Mouse (Mus musculus) midbrain, embryonic 15.5 days (tissue): ENCODE data around the gene Hist2h2be. TPM values are rescaled to one million over a fixed set of nuclear protein-coding genes. Genes with fewer than 3 reads are reported as not detected.
"Not testable (repeated sequence)": the region's sequence is repeated elsewhere in the genome, so short reads cannot be mapped to it uniquely, and the experiment has no call there.

ENCODE experiments used
- ATAC-seq: fragments of 200-750 bp; cut with Nextera tagmentation; replicated peaks from 2 replicates; pipeline ENCODE4 v1.8.0; 2017; ENCODE audit warnings: moderate TSS enrichment
- H3K27ac ChIP-seq: fragments of 300-500 bp; sonication (generic); 2 replicates; pipeline ENCODE4 v1.5.1; 2015; ENCODE audit warnings: mild to moderate bottlenecking, inconsistent platforms
- H3K27me3 ChIP-seq: fragments of 300-500 bp; sonication (generic); replicated peaks from 2 replicates; pipeline ENCODE4 v1.6.1; 2015; ENCODE audit warnings: inconsistent platforms
- H3K36me3 ChIP-seq: fragments of 300-500 bp; sonication (generic); replicated peaks from 2 replicates; pipeline ENCODE4 v1.6.1; 2015; ENCODE audit warnings: inconsistent platforms
- H3K4me1 ChIP-seq: fragments of 300-500 bp; sonication (generic); 2 replicates; pipeline ENCODE4 v1.6.1; 2015; ENCODE audit warnings: inconsistent platforms
- H3K4me2 ChIP-seq: fragments of 300-500 bp; sonication (generic); 2 replicates; pipeline ENCODE4 v1.6.1; 2015; ENCODE audit warnings: inconsistent platforms, mild to moderate bottlenecking, moderate library complexity
- H3K4me3 ChIP-seq: fragments of 300-500 bp; sonication (generic); 2 replicates; pipeline ENCODE4 v1.5.1; 2015; ENCODE audit warnings: mild to moderate bottlenecking, inconsistent platforms
- H3K9ac ChIP-seq: fragments of 300-500 bp; sonication (generic); 2 replicates; pipeline ENCODE4 v1.6.1; 2015; ENCODE audit warnings: mild to moderate bottlenecking, inconsistent platforms
- H3K9me3 ChIP-seq: fragments of 300-500 bp; sonication (generic); 2 replicates; pipeline ENCODE4 v1.6.1; 2016; ENCODE audit warnings: inconsistent platforms
- WGBS: fragments of 180-500 bp; shearing (Covaris S2); methylation state at CpG from one replicate; pipeline ENCODE4 v1.1.7; 2015; ENCODE audit warnings: mixed read lengths; 5-methylcytosine and 5-hydroxymethylcytosine counted together
- polyA plus RNA-seq: library from polyadenylated mRNA; unstranded; fragments of >200 nt; fragmentation: Nextera tagmentation; extraction: Ambion mirVana; gene quantifications from 2 replicates; pipeline ENCODE4 v1.2.1, GENCODE M21; 2015

The Hist2h2be gene
- polyA plus RNA-seq, 1 experiment from 2014 or later: 5.1 TPM

- Histone ChIP-seq H3K36me3 (peaks cover 18% of the 10 kb centered on the region; the same call in 1 of the 2 replicates), H3K9ac (peak overlapping the region; percentile 84), H3K27me3 (no peaks in the 10 kb centered on the region), H3K4me2 (peak overlapping the region; percentile 70), H3K4me3 (peak overlapping the region; percentile 57), H3K4me1 (peaks cover 36% of the 10 kb centered on the region), H3K27ac (peak overlapping the region; percentile 84), H3K9me3 (no peaks in the 10 kb centered on the region)
- WGBS: 22% methylated on average over 12 of the region's 12 CpGs
- peak; percentile 61 for ATAC-seq
Measured at GRCm38 (mm10) chr3:96181510-96182381, 39.2 kb upstream of the Hist2h2be start.

DNA sequence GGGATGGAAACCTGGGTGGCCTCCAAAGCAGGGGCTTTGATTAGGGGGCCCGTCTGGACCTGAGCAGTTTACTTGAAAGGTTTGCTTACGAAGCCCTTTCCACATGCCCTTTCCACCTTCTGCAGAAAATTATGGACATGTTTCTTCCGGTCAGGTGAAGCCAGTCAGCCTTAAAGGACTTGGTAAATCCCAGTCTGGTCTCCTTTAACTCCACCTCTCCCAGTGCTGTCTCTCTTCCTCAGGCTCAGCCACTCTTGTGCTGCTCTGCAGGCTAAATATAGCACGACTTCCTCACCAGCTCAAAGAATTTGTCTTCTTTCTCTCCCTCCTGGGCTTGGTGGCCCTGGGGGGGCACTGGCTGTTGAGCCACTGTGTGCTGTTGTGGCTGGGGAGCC lies 38.5 kb upstream of the Hist2h2be start:
- H3K27ac ChIP-seq: peak overlapping the region; percentile 84
- no peaks in the 10 kb centered on the region for H3K27me3 ChIP-seq
- peak overlapping the region; percentile 84 for H3K9ac ChIP-seq
- no peaks in the 10 kb centered on the region for H3K9me3 ChIP-seq
- H3K4me3 ChIP-seq: peak overlapping the region; percentile 57
- 0 out of 2 replicates have a peak, but pooled peaks have one; percentile 8 for ATAC-seq
- H3K36me3 ChIP-seq: peaks cover 20% of the 10 kb centered on the region; the same call in 1 of the 2 replicates
- peaks cover 36% of the 10 kb centered on the region for H3K4me1 ChIP-seq
- WGBS: 27% methylated on average over 4 of the region's 4 CpGs
- peak overlapping the region; percentile 70 for H3K4me2 ChIP-seq

DNA sequence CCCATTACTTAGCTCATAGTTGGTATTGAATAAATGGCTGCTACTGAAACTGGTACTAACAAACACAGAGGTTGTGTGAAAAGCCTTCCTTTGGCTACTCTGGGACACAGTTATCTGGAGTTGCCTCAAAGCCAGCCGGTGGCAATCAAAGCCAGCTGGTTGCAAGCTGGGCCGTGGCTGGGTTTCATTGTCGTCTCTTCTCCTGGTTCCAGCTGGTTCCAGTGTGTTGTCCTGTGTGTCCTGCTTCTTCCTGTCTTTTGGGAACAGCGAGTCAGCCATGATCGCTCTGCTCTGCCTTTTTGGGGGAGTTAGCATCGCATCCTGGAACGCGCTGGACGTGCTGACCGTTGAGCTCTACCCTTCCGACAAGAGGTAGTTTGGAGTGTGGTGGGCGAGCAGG lies 27.9 kb upstream of the Hist2h2be start:
- 71% methylated on average over 12 of the region's 12 CpGs for WGBS
- Histone ChIP-seq H3K4me3 (no peak overlapping the region), H3K4me1 (peaks cover 11% of the 10 kb centered on the region), H3K27me3 (no peaks in the 10 kb centered on the region), H3K9me3 (no peaks in the 10 kb centered on the region), H3K4me2 (no peak overlapping the region), H3K9ac (no peak overlapping the region), H3K36me3 (peaks cover 27% of the 10 kb centered on the region; the same call in 1 of the 2 replicates), H3K27ac (no peak overlapping the region)
- ATAC-seq: no peak

GRCm38 (mm10) chr3:96194966-96195365 lies 26.0 kb upstream of the Hist2h2be start:
- Histone ChIP-seq H3K4me2 (no peak overlapping the region), H3K9me3 (no peaks in the 10 kb centered on the region), H3K36me3 (peaks cover 19% of the 10 kb centered on the region; the same call in 1 of the 2 replicates), H3K27me3 (no peaks in the 10 kb centered on the region), H3K9ac (no peak overlapping the region), H3K4me1 (peaks cover 14% of the 10 kb centered on the region), H3K27ac (no peak overlapping the region), H3K4me3 (no peak overlapping the region)
- no peak for ATAC-seq
- WGBS: 91% methylated on average over 10 of the region's 10 CpGs

DNA sequence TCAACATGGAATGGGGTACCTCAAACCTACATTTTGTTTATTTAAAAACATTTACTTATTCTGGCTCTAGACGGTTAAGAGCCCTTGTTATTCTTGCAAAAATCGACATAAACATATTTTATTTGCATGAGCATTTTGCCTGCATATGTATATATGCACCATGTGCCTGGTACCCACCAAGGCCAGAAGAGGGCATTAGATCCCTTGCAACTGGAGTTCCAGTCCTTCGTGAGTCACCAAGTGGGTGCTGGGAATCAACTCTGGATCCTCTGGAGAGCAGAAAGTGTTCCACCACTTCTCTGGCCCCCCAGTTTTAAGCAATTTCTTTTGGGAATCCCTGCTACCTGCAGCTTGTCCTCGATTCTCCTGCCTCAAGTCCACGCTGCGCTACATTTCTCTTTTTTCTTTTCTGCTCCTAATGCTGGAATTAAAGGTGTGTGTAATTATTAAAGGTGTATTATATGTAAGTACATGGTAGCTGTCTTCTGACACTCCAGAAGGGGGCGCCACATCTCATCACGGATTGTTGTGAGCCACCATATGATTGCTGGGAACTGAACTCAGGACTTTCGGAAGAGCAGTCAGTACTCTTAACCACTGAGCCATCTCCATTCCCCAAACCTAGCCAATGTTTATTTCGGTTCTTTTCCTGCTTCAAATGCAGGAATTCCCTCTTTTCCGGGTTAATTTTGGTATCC lies 25.2 kb upstream of the Hist2h2be start:
- no peak for ATAC-seq
- Histone ChIP-seq H3K4me2 (peak overlapping the region; percentile 76), H3K9me3 (no peaks in the 10 kb centered on the region), H3K27me3 (no peaks in the 10 kb centered on the region), H3K4me3 (peak overlapping the region; percentile 71; the same call in 1 of the 2 replicates), H3K4me1 (peaks cover 14% of the 10 kb centered on the region), H3K36me3 (peaks cover 16% of the 10 kb centered on the region; the same call in 1 of the 2 replicates), H3K9ac (no peak overlapping the region), H3K27ac (peak overlapping the region; percentile 98; the same call in 1 of the 2 replicates)
- 91% methylated on average over 11 of the region's 11 CpGs for WGBS

- peaks cover 14% of the 10 kb centered on the region for H3K4me1 ChIP-seq
- H3K36me3 ChIP-seq: peaks cover 8% of the 10 kb centered on the region; the same call in 1 of the 2 replicates
- peak overlapping the region; percentile 76 for H3K4me2 ChIP-seq
- H3K9me3 ChIP-seq: no peaks in the 10 kb centered on the region
- WGBS: 17% methylated on average over 27 of the region's 27 CpGs
- peak overlapping the region; percentile 98 for H3K27ac ChIP-seq
- peak overlapping the region; percentile 91 for H3K9ac ChIP-seq
- H3K27me3 ChIP-seq: no peaks in the 10 kb centered on the region
- H3K4me3 ChIP-seq: peak overlapping the region; percentile 71
- ATAC-seq: peak; percentile 18
Measured at GRCm38 (mm10) chr3:96196437-96197128, 24.3 kb upstream of the Hist2h2be start.

GRCm38 (mm10) chr3:96197129-96197749 lies 23.7 kb upstream of the Hist2h2be start:
- H3K27me3 ChIP-seq: no peaks in the 10 kb centered on the region
- peak; percentile 95 for ATAC-seq
- peak overlapping the region; percentile 71 for H3K4me3 ChIP-seq
- peak overlapping the region; percentile 76 for H3K4me2 ChIP-seq
- H3K4me1 ChIP-seq: peaks cover 14% of the 10 kb centered on the region
- peak overlapping the region; percentile 98 for H3K27ac ChIP-seq
- no peaks in the 10 kb centered on the region for H3K9me3 ChIP-seq
- H3K9ac ChIP-seq: peak overlapping the region; percentile 91
- WGBS: under 1% methylated on average over 50 of the region's 50 CpGs
- peaks cover 6% of the 10 kb centered on the region; the same call in 1 of the 2 replicates for H3K36me3 ChIP-seq

DNA sequence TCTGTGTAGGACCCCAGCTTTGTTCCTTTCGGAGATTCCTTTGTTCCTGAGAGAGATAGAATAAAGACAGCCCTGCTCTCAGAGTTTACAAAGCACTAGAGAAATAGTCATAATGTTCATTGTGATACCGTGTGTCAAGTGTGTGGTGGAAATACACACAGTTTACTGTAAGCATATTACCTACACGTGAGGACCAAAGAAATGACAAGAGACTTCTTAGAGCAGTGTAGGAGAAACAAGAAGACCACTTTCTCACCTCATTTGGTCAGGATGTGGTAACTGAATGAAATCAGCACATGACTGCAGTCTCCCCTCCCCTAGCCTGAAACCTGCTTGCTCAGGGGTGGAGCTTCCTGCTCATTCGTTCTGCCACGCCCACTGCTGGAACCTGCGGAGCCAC lies 22.7 kb upstream of the Hist2h2be start:
- peak; percentile 50 for ATAC-seq
- peaks cover 14% of the 10 kb centered on the region for H3K4me1 ChIP-seq
- peak overlapping the region; percentile 51 for H3K27ac ChIP-seq
- no peaks in the 10 kb centered on the region for H3K27me3 ChIP-seq
- H3K4me3 ChIP-seq: peak overlapping the region; percentile 71
- peak overlapping the region; percentile 76 for H3K4me2 ChIP-seq
- peak overlapping the region; percentile 25; the same call in 1 of the 2 replicates for H3K9ac ChIP-seq
- peaks cover 5% of the 10 kb centered on the region; the same call in 1 of the 2 replicates for H3K36me3 ChIP-seq
- WGBS: 2% methylated on average over 6 of the region's 6 CpGs
- H3K9me3 ChIP-seq: no peaks in the 10 kb centered on the region

- WGBS: 29% methylated on average over 8 of the region's 8 CpGs
- not testable (repeated sequence) for H3K36me3 ChIP-seq, H3K9ac ChIP-seq, ATAC-seq, H3K9me3 ChIP-seq, H3K27me3 ChIP-seq, H3K27ac ChIP-seq, H3K4me3 ChIP-seq
- Histone ChIP-seq H3K4me1 (peaks cover 14% of the 10 kb centered on the region), H3K4me2 (peak overlapping the region; percentile 76)
Measured at GRCm38 (mm10) chr3:96198601-96199251, 22.2 kb upstream of the Hist2h2be start.

DNA sequence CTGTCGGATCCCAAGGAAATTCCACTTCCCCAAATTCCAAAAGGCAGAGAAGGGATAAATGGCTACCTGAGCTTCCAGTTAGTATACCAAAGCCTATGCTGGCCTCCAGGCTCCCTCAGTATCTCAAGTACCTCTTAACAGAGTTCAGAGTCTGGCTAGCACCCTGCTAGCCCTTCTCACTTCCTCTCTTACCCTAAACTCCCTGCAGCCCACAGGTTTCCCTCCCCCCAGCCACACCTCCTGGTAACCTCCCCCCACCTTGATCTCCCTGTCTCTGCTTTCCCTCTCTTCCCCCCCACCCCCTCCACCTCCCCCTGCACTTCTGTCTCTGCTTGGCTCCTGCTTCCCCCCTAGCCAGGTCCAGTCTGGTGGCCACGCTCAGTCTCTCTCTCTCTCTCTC lies 21.2 kb upstream of the Hist2h2be start:
- 72% methylated on average over 2 of the region's 2 CpGs for WGBS

GRCm38 (mm10) chr3:96207819-96208218 lies 13.1 kb upstream of the Hist2h2be start:
- no peak overlapping the region for H3K4me3 ChIP-seq
- H3K9ac ChIP-seq: no peak overlapping the region
- ATAC-seq: no peak
- H3K4me2 ChIP-seq: no peak overlapping the region
- H3K4me1 ChIP-seq: no peaks in the 10 kb centered on the region
- 87% methylated on average over 3 of the region's 3 CpGs for WGBS
- H3K27me3 ChIP-seq: no peaks in the 10 kb centered on the region
- no peaks in the 10 kb centered on the region for H3K36me3 ChIP-seq
- H3K9me3 ChIP-seq: no peaks in the 10 kb centered on the region
- no peak overlapping the region for H3K27ac ChIP-seq

More for the DNA sequence above, 21.2 kb upstream of the Hist2h2be start:
- no peak overlapping the region for H3K27ac ChIP-seq
- ATAC-seq: no peak
- H3K36me3 ChIP-seq: no peaks in the 10 kb centered on the region; the same call in 1 of the 2 replicates
- H3K4me1 ChIP-seq: peaks cover 14% of the 10 kb centered on the region
- no peaks in the 10 kb centered on the region for H3K9me3 ChIP-seq
- no peak overlapping the region for H3K4me3 ChIP-seq
- H3K9ac ChIP-seq: no peak overlapping the region
- H3K27me3 ChIP-seq: no peaks in the 10 kb centered on the region
- no peak overlapping the region for H3K4me2 ChIP-seq
